Mouse (Mus musculus) stomach, postnatal 0 days (tissue): Measurements from ENCODE around the gene Xrn2. TPM values are rescaled to one million over a fixed set of nuclear protein-coding genes. Genes with fewer than 3 reads are reported as not detected.

ENCODE experiments used
- ATAC-seq: fragments of 200-750 bp; cut with Nextera tagmentation; 2 replicates; pipeline ENCODE4 v1.8.0; 2017; ENCODE audit not compliant: low FRiP score, low TSS enrichment
- DNase-seq: peaks from one replicate; pipeline ENCODE4 v3.0.0-alpha.2; 2016; ENCODE audit warnings: low spot score
- H3K27ac ChIP-seq: fragments of 300-500 bp; sonication (generic); replicated peaks from 2 replicates; pipeline ENCODE4 v1.5.1; 2014; ENCODE audit warnings: mild to moderate bottlenecking, control low read depth
- H3K27me3 ChIP-seq: fragments of 300-500 bp; sonication (generic); 2 replicates; pipeline ENCODE4 v1.6.1; 2014; ENCODE audit warnings: low read length; ENCODE audit not compliant: control insufficient read depth, insufficient read depth
- H3K36me3 ChIP-seq: fragments of 300-500 bp; sonication (generic); 2 replicates; pipeline ENCODE4 v1.6.1; 2014; ENCODE audit warnings: low read length, mixed read lengths; ENCODE audit not compliant: control insufficient read depth, insufficient read depth
- H3K4me1 ChIP-seq: fragments of 300-500 bp; sonication (generic); replicated peaks from 2 replicates; pipeline ENCODE4 v1.6.1; 2014; ENCODE audit warnings: antibody characterized with exemption; ENCODE audit not compliant: control insufficient read depth, insufficient read depth
- H3K4me2 ChIP-seq: fragments of 300-500 bp; sonication (generic); replicated peaks from 2 replicates; pipeline ENCODE4 v1.6.1; 2014; ENCODE audit warnings: low read depth, mild to moderate bottlenecking, control low read depth, moderate library complexity
- H3K4me3 ChIP-seq: fragments of 300-500 bp; sonication (generic); 2 replicates; pipeline ENCODE4 v1.5.1; 2014; ENCODE audit warnings: low read depth, low read length, control low read depth
- H3K9ac ChIP-seq: fragments of 300-500 bp; sonication (generic); 2 replicates; pipeline ENCODE4 v1.6.1; 2014; ENCODE audit warnings: mild to moderate bottlenecking, low read length, control low read depth, mixed read lengths
- H3K9me3 ChIP-seq: fragments of 300-500 bp; sonication (generic); 2 replicates; pipeline ENCODE4 v1.6.1; 2016; ENCODE audit warnings: low read length; ENCODE audit not compliant: control insufficient read depth
- CTCF ChIP-seq: IDR thresholded peaks from 2 replicates; pipeline ENCODE4 v1.5.1; 2016; ENCODE audit warnings: antibody characterized with exemption, low read depth, mild to moderate bottlenecking, moderate library complexity
- EP300 ChIP-seq: optimal IDR thresholded peaks from 2 replicates; pipeline ENCODE3; 2016; ENCODE audit warnings: antibody characterized with exemption
- WGBS: fragments of 180-500 bp; shearing (Covaris S2); extraction: QIAGEN DNeasy Blood & Tissue Kit; methylation state at CpG from one replicate; pipeline ENCODE4 v1.1.7; 2014; 5-methylcytosine and 5-hydroxymethylcytosine counted together
- polyA plus RNA-seq: library from polyadenylated mRNA; unstranded; fragments of >200 nt; fragmentation: Nextera tagmentation; extraction: Ambion mirVana; gene quantifications from 2 replicates; pipeline ENCODE4 v1.2.1, GENCODE M21; 2015

Gene Xrn2
- 37.7 and 37.8 TPM in 2 replicates for polyA plus RNA-seq

DNA sequence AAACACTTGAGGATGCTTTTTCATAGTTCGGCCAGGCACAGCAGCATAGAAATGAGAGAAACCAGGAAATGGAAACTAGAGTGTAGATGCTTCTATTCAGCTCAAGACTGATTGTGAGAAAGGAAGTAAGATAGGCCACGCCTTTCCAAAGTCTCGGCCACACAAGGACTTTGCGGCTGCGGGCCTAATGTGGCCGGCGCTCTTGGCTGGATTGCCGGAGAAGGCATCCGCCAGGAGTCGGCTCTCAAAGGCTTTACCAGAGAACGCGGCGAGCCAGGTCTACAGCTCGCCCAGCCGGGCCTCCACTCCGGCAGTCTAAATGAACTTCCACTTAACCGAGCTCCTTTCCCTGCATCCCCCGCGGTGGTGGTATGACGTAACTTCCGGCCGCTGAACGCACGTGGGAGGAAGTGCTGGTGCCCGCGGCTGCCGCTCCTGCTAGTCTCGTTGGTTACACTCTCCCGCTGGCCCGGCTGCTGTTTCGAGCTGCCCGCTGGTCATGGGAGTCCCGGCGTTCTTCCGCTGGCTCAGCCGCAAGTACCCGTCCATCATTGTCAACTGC is at the start of gene Xrn2:
Gene Xrn2 (plus strand): TSS at position 374 of the 562 bp plus-strand sequence.
- DNase-seq = peak; percentile 95
- under 1% methylated on average over 37 of the region's 37 CpGs for WGBS
- TF ChIP-seq EP300 (no peak), CTCF (peak; percentile 1; the same call in 1 of the 2 replicates)
- Histone ChIP-seq H3K4me3 (peak within 1 kb of the TSS; percentile 90), H3K36me3 (no peaks in the 10 kb centered on the region), H3K4me2 (peak within 1 kb of the TSS; percentile 74), H3K9me3 (no peaks in the 10 kb centered on the region), H3K27ac (peak within 1 kb of the TSS; percentile 99), H3K4me1 (no peaks in the 10 kb centered on the region), H3K9ac (peak within 1 kb of the TSS; percentile 93), H3K27me3 (no peaks in the 10 kb centered on the region)
- ATAC-seq = peak; percentile 96

DNA sequence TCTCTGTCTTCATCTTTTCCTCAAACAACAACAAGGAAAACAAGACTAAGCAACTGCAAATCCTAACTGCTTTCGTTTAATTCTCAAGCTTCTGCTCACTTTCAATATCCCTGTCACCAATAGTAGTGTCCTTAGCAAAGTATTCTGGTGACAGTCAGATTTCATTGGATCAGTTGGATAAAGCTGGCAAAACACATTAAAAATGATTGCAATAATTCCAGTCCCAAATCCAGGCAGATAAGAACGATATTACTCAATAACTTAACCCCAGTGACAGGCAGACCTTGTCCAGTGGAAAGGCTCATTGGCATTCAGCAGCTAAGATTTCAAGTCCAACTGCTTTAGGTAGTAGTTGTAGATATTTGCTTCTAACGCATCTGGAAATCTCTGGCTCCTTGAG is 37.8 kb upstream of the Xrn2 start:
- Histone ChIP-seq H3K4me3 (no peak overlapping the region), H3K4me2 (no peak overlapping the region), H3K9me3 (no peaks in the 10 kb centered on the region), H3K27me3 (no peaks in the 10 kb centered on the region), H3K27ac (no peak overlapping the region), H3K36me3 (no peaks in the 10 kb centered on the region), H3K9ac (no peak overlapping the region), H3K4me1 (no peaks in the 10 kb centered on the region)
- WGBS = 72% methylated on average over 3 of the region's 3 CpGs
- ATAC-seq = no peak
- no peak for TF ChIP-seq CTCF
- TF ChIP-seq EP300 = no peak
- no peak for DNase-seq

GRCm38 (mm10) chr2:146975453-146976028 is 37.3 kb upstream of the Xrn2 start:
- no peak for TF ChIP-seq EP300
- no peak for TF ChIP-seq CTCF
- H3K4me3 ChIP-seq = no peak overlapping the region
- H3K4me2 ChIP-seq = no peak overlapping the region
- ATAC-seq (no peak), DNase-seq (no peak)
- H3K9ac ChIP-seq = no peak overlapping the region
- H3K36me3 ChIP-seq = no peaks in the 10 kb centered on the region
- no peak overlapping the region for H3K27ac ChIP-seq
- no peaks in the 10 kb centered on the region for H3K9me3 ChIP-seq
- H3K4me1 ChIP-seq = no peaks in the 10 kb centered on the region
- 58% methylated on average over 3 of the region's 3 CpGs for WGBS
- H3K27me3 ChIP-seq = no peaks in the 10 kb centered on the region

- Histone ChIP-seq H3K27me3 (no peaks in the 10 kb centered on the region), H3K4me1 (no peaks in the 10 kb centered on the region), H3K27ac (no peak overlapping the region), H3K9ac (no peak overlapping the region), H3K4me2 (no peak overlapping the region), H3K9me3 (no peaks in the 10 kb centered on the region), H3K36me3 (no peaks in the 10 kb centered on the region), H3K4me3 (no peak overlapping the region)
- 90% methylated on average over 2 of the region's 2 CpGs for WGBS
- DNase-seq = no peak
- ATAC-seq = no peak
- TF ChIP-seq EP300 (no peak), CTCF (no peak)
Measured at GRCm38 (mm10) chr2:146982786-146983185, 30.0 kb upstream of the Xrn2 start.

DNA sequence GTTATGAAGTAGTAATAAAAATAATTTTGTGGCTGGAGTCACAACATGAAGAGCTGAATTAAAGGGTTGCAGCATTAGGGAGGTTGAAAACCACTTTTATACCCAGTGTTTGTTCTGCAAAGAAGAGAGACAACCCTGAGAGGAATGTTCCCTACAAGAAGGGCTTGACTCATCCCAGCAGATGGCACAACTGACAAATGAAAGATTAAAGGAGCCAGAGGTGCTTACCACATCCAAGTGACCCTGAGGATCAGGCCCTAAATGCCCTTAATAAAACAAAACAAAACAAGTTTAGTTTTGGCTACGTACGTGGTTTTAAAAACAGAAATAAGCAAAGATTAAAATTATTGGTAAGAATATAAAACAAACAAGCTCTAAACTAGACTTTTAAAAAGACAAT is 28.0 kb upstream of the Xrn2 start:
- H3K9ac ChIP-seq = no peak overlapping the region
- no peaks in the 10 kb centered on the region for H3K27me3 ChIP-seq
- no peak overlapping the region for H3K27ac ChIP-seq
- no peaks in the 10 kb centered on the region for H3K9me3 ChIP-seq
- DNase-seq (no peak), ATAC-seq (no peak)
- no peak overlapping the region for H3K4me2 ChIP-seq
- TF ChIP-seq CTCF (no peak), EP300 (no peak)
- no peaks in the 10 kb centered on the region for H3K4me1 ChIP-seq
- no peaks in the 10 kb centered on the region for H3K36me3 ChIP-seq
- 87% methylated on average over 2 of the region's 2 CpGs for WGBS
- no peak overlapping the region for H3K4me3 ChIP-seq

GRCm38 (mm10) chr2:146985807-146986206 is 27.0 kb upstream of the Xrn2 start:
- Histone ChIP-seq H3K36me3 (no peaks in the 10 kb centered on the region), H3K9me3 (no peaks in the 10 kb centered on the region), H3K9ac (no peak overlapping the region), H3K4me2 (no peak overlapping the region), H3K27ac (no peak overlapping the region), H3K4me1 (no peaks in the 10 kb centered on the region), H3K4me3 (no peak overlapping the region), H3K27me3 (no peaks in the 10 kb centered on the region)
- no peak for DNase-seq
- TF ChIP-seq EP300 (no peak), CTCF (no peak)
- WGBS = 70% methylated on average over 1 of the region's 1 CpGs
- no peak for ATAC-seq
